32 mouse cellular contexts compared by ENCODE assay signal in genomic region chr1:30921252-30921651, GRCm38 (mm10). TPM values are rescaled to one million over a fixed set of nuclear protein-coding genes. Genes with fewer than 3 reads are reported as not detected.
A peak's percentile ranks its signal among the peaks of the same experiment; 100 is the strongest.
DNase-seq lines count a peak whose midpoint lies in the region; ATAC-seq and TF ChIP-seq lines count a peak whose summit lies in the region.
"Had no signal": no experiment of that assay in that cellular context is flagged by ENCODE, and none has a peak within 500 bp of the region (broad histone marks: within the 10 kb centered on the region; RNA-seq: fewer than 3 reads in every experiment).

No protein-coding gene starts in this region.

- H3K27me3 ChIP-seq in liver, postnatal 0 days (ENCODE audit: insufficient read depth, low read length): no peaks in the 10 kb centered on the region
- no peaks in the 10 kb centered on the region for H3K27me3 ChIP-seq in forebrain, postnatal 0 days (ENCODE audit: insufficient read depth, low read length)
- H3K27me3 ChIP-seq: midbrain, embryonic 15.5 days had no signal

- no peak overlapping the region for H3K27ac ChIP-seq in liver, postnatal 0 days (ENCODE audit: low read depth)
- H3K27ac ChIP-seq in forebrain, postnatal 0 days (ENCODE audit: low read depth, low read length): no peak overlapping the region
- H3K27ac ChIP-seq: forebrain, embryonic 10.5 days; kidney, postnatal 0 days; left cerebral cortex, adult 2 months; liver, embryonic 14.5 days; midbrain, embryonic 15.5 days; stomach, postnatal 0 days had no signal

- no peak overlapping the region for H3K9ac ChIP-seq in liver, postnatal 0 days (replicated peaks)
- H3K9ac ChIP-seq in forebrain, postnatal 0 days: no peak overlapping the region
- H3K9ac ChIP-seq: liver, embryonic 14.5 days; midbrain, embryonic 15.5 days had no signal

- no peak for DNase-seq in liver, postnatal 0 days
- DNase-seq in liver: no peak
- DNase-seq in forebrain, postnatal 0 days: no peak
- no peak for DNase-seq in cerebellum, adult 11-12 months
- DNase-seq: adrenal gland, postnatal 14 days; gastrocnemius, postnatal 14 days; lung, postnatal 14 days; right cerebral cortex, adult 18-20 months had no signal

- TF ChIP-seq EP300 in liver, postnatal 0 days (IDR thresholded peaks at IDR 0.05; ENCODE audit: low read depth): no peak

- peaks cover 10% of the 10 kb centered on the region for H3K9me3 ChIP-seq in liver, postnatal 0 days (ENCODE audit: low read length)
- H3K9me3 ChIP-seq in forebrain, postnatal 0 days (ENCODE audit: low read length): peaks cover 9% of the 10 kb centered on the region; the same call in 1 of the 2 replicates
- H3K9me3 ChIP-seq: midbrain, embryonic 15.5 days had no signal

- H3K4me1 ChIP-seq in liver, postnatal 0 days (ENCODE audit: insufficient read depth): no peaks in the 10 kb centered on the region
- no peaks in the 10 kb centered on the region for H3K4me1 ChIP-seq in forebrain, postnatal 0 days (ENCODE audit: insufficient read depth)
- H3K4me1 ChIP-seq: forebrain, embryonic 10.5 days; midbrain, embryonic 15.5 days had no signal

- no peak for TF ChIP-seq CTCF in liver, postnatal 0 days (IDR thresholded peaks at IDR 0.05; ENCODE audit: low read depth)
- no peak for TF ChIP-seq CTCF in forebrain, postnatal 0 days (IDR thresholded peaks at IDR 0.05; ENCODE audit: low read depth)

- no peaks in the 10 kb centered on the region for H3K36me3 ChIP-seq in liver, postnatal 0 days (replicated peaks; ENCODE audit: insufficient read depth, low read length)
- no peaks in the 10 kb centered on the region for H3K36me3 ChIP-seq in forebrain, postnatal 0 days (ENCODE audit: insufficient read depth)
- H3K36me3 ChIP-seq: forebrain, embryonic 10.5 days; midbrain, embryonic 15.5 days had no signal

- peak; percentile 36; the same call in 1 of the 2 replicates for ATAC-seq in liver, postnatal 0 days
- ATAC-seq in CD4-positive, CD25-positive, alpha-beta regulatory T cell, adult 4 months: peak; percentile 58
- ATAC-seq in granulocyte monocyte progenitor cell, adult 5-6 weeks (replicated peaks; ENCODE audit: poor library complexity, severe bottlenecking): peak; percentile 87
- peak; percentile 66 for ATAC-seq in neutrophil, adult 5-6 weeks (ENCODE audit: extremely low read depth, insufficient number of reproducible peaks, low FRiP score, poor library complexity, severe bottlenecking)
- ATAC-seq in forebrain, postnatal 0 days: no peak
- ATAC-seq: forebrain, embryonic 16.5 days; midbrain, embryonic 15.5 days had no signal

- no peak overlapping the region for H3K4me2 ChIP-seq in liver, postnatal 0 days (ENCODE audit: low read depth, low read length)
- no peak overlapping the region for H3K4me2 ChIP-seq in forebrain, postnatal 0 days (ENCODE audit: low read depth)
- H3K4me2 ChIP-seq: heart, embryonic 11.5 days; midbrain, embryonic 15.5 days had no signal

- H3K4me3 ChIP-seq in liver, postnatal 0 days (ENCODE audit: low read depth, low read length): no peak overlapping the region
- no peak overlapping the region for H3K4me3 ChIP-seq in forebrain, postnatal 0 days (ENCODE audit: low read depth, low read length)
- H3K4me3 ChIP-seq: forebrain, embryonic 10.5 days; left cerebral cortex, adult 2 months; midbrain, embryonic 15.5 days had no signal

RNA-seq across cellular contexts. Expression of gene Phf3, which starts 47.5 kb away (rescaled TPM):
- 9.6 and 12.4 TPM in 2 replicates for polyA plus RNA-seq in liver, postnatal 0 days (2015; fragmentation: Nextera tagmentation; extraction: Ambion mirVana)
- 10 to 100 TPM; 26.9 TPM for polyA plus RNA-seq in CD4-positive, CD25-positive, alpha-beta regulatory T cell, adult 4 months (2017; shearing (Covaris generic))
- total RNA-seq in granulocyte monocyte progenitor cell, adult 5-6 weeks (2014; fragmentation: Nextera tagmentation): 59.3 and 66.5 TPM in 2 replicates
- 90.2 and 138 TPM in 2 replicates for total RNA-seq in granulocyte monocyte progenitor cell, adult 5-6 weeks (2017)
- total RNA-seq in neutrophil, adult 5-6 weeks (2017): 227 and 264 TPM in 2 replicates
- total RNA-seq in forebrain, postnatal 0 days (2014; rRNA removed): 68.3 and 101 TPM in 2 replicates
- 23.2 and 28.5 TPM in 2 replicates for polyA plus RNA-seq in forebrain, postnatal 0 days (2015; fragmentation: Nextera tagmentation; extraction: Ambion mirVana)

RNA-seq across cellular contexts. Expression of gene AC153137.1, which starts 56.5 kb away (rescaled TPM):
- not detected in 2 replicates for polyA plus RNA-seq in liver, postnatal 0 days (2015; fragmentation: Nextera tagmentation; extraction: Ambion mirVana)
- polyA plus RNA-seq in CD4-positive, CD25-positive, alpha-beta regulatory T cell, adult 4 months (2017; shearing (Covaris generic)): not detected
- not detected in 2 replicates for total RNA-seq in granulocyte monocyte progenitor cell, adult 5-6 weeks (2014; fragmentation: Nextera tagmentation)
- not detected in 2 replicates for total RNA-seq in granulocyte monocyte progenitor cell, adult 5-6 weeks (2017)
- total RNA-seq in neutrophil, adult 5-6 weeks (2017): not detected in 2 replicates
- total RNA-seq in forebrain, postnatal 0 days (2014; rRNA removed): not detected in 2 replicates
- not detected in 2 replicates for polyA plus RNA-seq in forebrain, postnatal 0 days (2015; fragmentation: Nextera tagmentation; extraction: Ambion mirVana)
- total RNA-seq: adrenal gland, postnatal 14 days; gastrocnemius, postnatal 14 days; layer of hippocampus, postnatal 10 days; left cerebral cortex, adult 2 months; left cerebral cortex, postnatal 36 days had no signal
- polyA plus RNA-seq: brain, embryonic 14.5 days; cortical plate, adult 2 months; embryonic facial prominence, embryonic 11.5 days; forebrain, embryonic 10.5 days; forebrain, embryonic 16.5 days; heart, embryonic 11.5 days; heart, postnatal 0 days; hindbrain, embryonic 11.5 days; intestine, embryonic 14.5 days; kidney, adult 2 months; kidney, postnatal 0 days; large intestine, adult 2 months; limb, embryonic 14.5 days; liver, embryonic 14.5 days; midbrain, embryonic 15.5 days; neural tube, embryonic 14.5 days; stomach, postnatal 0 days; thymus, adult 2 months had no signal
